Mouse (Mus musculus) ovary, postnatal 36 days (tissue): Measurements from ENCODE around the gene Sorcs2.
"Not testable (repeated sequence)": the region's sequence is repeated elsewhere in the genome, so short reads cannot be mapped to it uniquely, and the experiment has no call there.

ENCODE experiments used
- DNase-seq: peaks from one replicate; pipeline ENCODE4 v3.0.0; 2022; ENCODE audit warnings: low spot score, mixed read lengths

Gene Sorcs2

GRCm38 (mm10) chr5:36390591-36390927 is 7.4 kb downstream of the Sorcs2 start:
- not testable (repeated sequence) for DNase-seq

- DNase-seq, result no peak
These were observed 8.0 kb downstream of the Sorcs2 start for GRCm38 (mm10) chr5:36389731-36390590.

GRCm38 (mm10) chr5:36385062-36385461 is 12.9 kb downstream of the Sorcs2 start:
- no peak for DNase-seq

GRCm38 (mm10) chr5:36383431-36383830 is 14.5 kb downstream of the Sorcs2 start:
- no peak for DNase-seq

- no peak for DNase-seq
These were observed 15.2 kb downstream of the Sorcs2 start for GRCm38 (mm10) chr5:36382721-36383120.

- DNase-seq, result no peak
These were observed 15.7 kb downstream of the Sorcs2 start for GRCm38 (mm10) chr5:36382134-36382693.

GRCm38 (mm10) chr5:36379938-36380511 is 17.9 kb downstream of the Sorcs2 start:
- DNase-seq, result no peak

- no peak for DNase-seq
These were observed 19.6 kb downstream of the Sorcs2 start for GRCm38 (mm10) chr5:36378370-36378738.

GRCm38 (mm10) chr5:36377456-36378369 is 20.2 kb downstream of the Sorcs2 start:
- peak; percentile 52 for DNase-seq

- DNase-seq, result no peak
These were observed 22.1 kb downstream of the Sorcs2 start for GRCm38 (mm10) chr5:36375886-36376285.

GRCm38 (mm10) chr5:36374221-36375050 is 23.5 kb downstream of the Sorcs2 start:
- no peak for DNase-seq

GRCm38 (mm10) chr5:36373246-36373891 is 24.6 kb downstream of the Sorcs2 start:
- DNase-seq, result no peak

- DNase-seq, result no peak
These were observed 26.2 kb downstream of the Sorcs2 start for GRCm38 (mm10) chr5:36371731-36372130.

- DNase-seq, result no peak
These were observed 28.7 kb downstream of the Sorcs2 start for GRCm38 (mm10) chr5:36369261-36369684.

GRCm38 (mm10) chr5:36368511-36369135 is 29.3 kb downstream of the Sorcs2 start:
- DNase-seq, result no peak

GRCm38 (mm10) chr5:36367911-36368310 is 30.0 kb downstream of the Sorcs2 start:
- DNase-seq, result no peak

GRCm38 (mm10) chr5:36367181-36367610 is 30.7 kb downstream of the Sorcs2 start:
- peak; percentile 51 for DNase-seq

GRCm38 (mm10) chr5:36361749-36362148 is 36.2 kb downstream of the Sorcs2 start:
- no peak for DNase-seq

- DNase-seq, result no peak
These were observed 37.6 kb downstream of the Sorcs2 start for GRCm38 (mm10) chr5:36360343-36360742.

GRCm38 (mm10) chr5:36359535-36360243 is 38.2 kb downstream of the Sorcs2 start:
- no peak for DNase-seq
